Mouse (Mus musculus) hindbrain, embryonic 16.5 days (tissue): ENCODE data around the gene Zc3h7a. TPM values are rescaled to one million over a fixed set of nuclear protein-coding genes. Genes with fewer than 3 reads are reported as not detected.
A peak's percentile ranks its signal among the peaks of the same experiment; 100 is the strongest.

Experiments
- ATAC-seq: fragments of 200-750 bp; cut with Nextera tagmentation; 2 replicates; pipeline ENCODE4 v1.8.0; 2017; ENCODE audit warnings: moderate TSS enrichment, moderate library complexity
- H3K27ac ChIP-seq: fragments of 300-500 bp; sonication (generic); 2 replicates; pipeline ENCODE4 v1.5.1; 2014; ENCODE audit warnings: low read depth, mild to moderate bottlenecking, control low read depth, low read length, moderate library complexity
- H3K27me3 ChIP-seq: fragments of 300-500 bp; sonication (generic); replicated peaks from 2 replicates; pipeline ENCODE4 v1.6.1; 2014; ENCODE audit warnings: low read length; ENCODE audit not compliant: control insufficient read depth, insufficient read depth
- H3K36me3 ChIP-seq: fragments of 300-500 bp; sonication (generic); 2 replicates; pipeline ENCODE4 v1.6.1; 2014; ENCODE audit warnings: mild to moderate bottlenecking, low read length, moderate library complexity, mixed read lengths; ENCODE audit not compliant: control insufficient read depth, insufficient read depth
- H3K4me1 ChIP-seq: fragments of 300-500 bp; sonication (generic); 2 replicates; pipeline ENCODE4 v1.6.1; 2014; ENCODE audit warnings: low read depth, low read length; ENCODE audit not compliant: control insufficient read depth, insufficient read depth
- H3K4me2 ChIP-seq: fragments of 300-500 bp; sonication (generic); 2 replicates; pipeline ENCODE4 v1.6.1; 2014; ENCODE audit warnings: mild to moderate bottlenecking, low read length, control low read depth, moderate library complexity
- H3K4me3 ChIP-seq: fragments of 300-500 bp; sonication (generic); 2 replicates; pipeline ENCODE4 v1.5.1; 2014; ENCODE audit warnings: mild to moderate bottlenecking, low read length, control low read depth, moderate library complexity
- H3K9ac ChIP-seq: fragments of 300-500 bp; sonication (generic); 2 replicates; pipeline ENCODE4 v1.6.1; 2014; ENCODE audit warnings: low read depth, mild to moderate bottlenecking, control low read depth, low read length, moderate library complexity
- H3K9me3 ChIP-seq: fragments of 300-500 bp; sonication (generic); 2 replicates; pipeline ENCODE4 v1.6.1; 2014; ENCODE audit warnings: mild to moderate bottlenecking, low read length, moderate library complexity; ENCODE audit not compliant: control insufficient read depth
- WGBS: fragments of 180-500 bp; shearing (Covaris S2); extraction: QIAGEN DNeasy Blood & Tissue Kit; methylation state at CpG from one replicate; pipeline ENCODE4 v1.1.7; 2014; 5-methylcytosine and 5-hydroxymethylcytosine counted together
- polyA plus RNA-seq: library from polyadenylated mRNA; unstranded; fragments of >200 nt; fragmentation: Nextera tagmentation; extraction: Ambion mirVana; gene quantifications from 2 replicates; pipeline ENCODE4 v1.2.1, GENCODE M21; 2015

Zc3h7a gene
- polyA plus RNA-seq, 1 experiment from 2014 or later, result 67.0 TPM

GRCm38 (mm10) chr16:11193231-11193630 is 17.0 kb upstream of the Zc3h7a start:
- Histone ChIP-seq H3K36me3 (peaks cover 44% of the 10 kb centered on the region), H3K27ac (no peak overlapping the region), H3K4me1 (no peaks in the 10 kb centered on the region), H3K9me3 (no peaks in the 10 kb centered on the region), H3K9ac (no peak overlapping the region), H3K4me3 (no peak overlapping the region), H3K27me3 (no peaks in the 10 kb centered on the region), H3K4me2 (no peak overlapping the region)
- 100% methylated on average over 2 of the region's 2 CpGs for WGBS
- no peak for ATAC-seq

DNA sequence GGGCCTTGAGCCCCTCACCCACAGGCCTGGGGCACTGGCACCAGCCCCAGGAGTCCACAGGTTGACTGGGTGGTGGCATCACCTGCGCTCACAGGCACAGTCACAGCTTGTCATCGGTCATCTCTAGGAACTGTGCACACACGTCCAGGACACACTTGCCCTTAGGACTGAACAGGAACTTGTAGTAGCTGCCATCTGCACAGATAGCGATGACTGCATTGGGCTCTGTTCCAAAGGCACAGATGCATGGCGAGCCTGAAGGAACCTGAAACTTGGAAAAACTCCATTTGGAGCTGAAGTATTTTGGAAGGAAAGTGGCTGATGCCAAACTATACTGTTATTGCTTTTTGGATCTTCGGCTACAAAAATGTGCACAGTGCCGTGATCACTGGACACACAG is 14.0 kb upstream of the Zc3h7a start:
- Histone ChIP-seq H3K9me3 (no peaks in the 10 kb centered on the region), H3K9ac (no peak overlapping the region), H3K4me2 (no peak overlapping the region), H3K4me1 (no peaks in the 10 kb centered on the region), H3K27me3 (no peaks in the 10 kb centered on the region), H3K4me3 (no peak overlapping the region), H3K27ac (no peak overlapping the region), H3K36me3 (peaks cover 23% of the 10 kb centered on the region)
- 77% methylated on average over 7 of the region's 7 CpGs for WGBS
- 0 out of 2 replicates have a peak, but pooled peaks have one; percentile 45 for ATAC-seq

GRCm38 (mm10) chr16:11177404-11177803 is 1.2 kb upstream of the Zc3h7a start:
- 71% methylated on average over 2 of the region's 2 CpGs for WGBS
- no peak for ATAC-seq
- H3K4me3 ChIP-seq, result no peak overlapping the region

GRCm38 (mm10) chr16:11176884-11177244 is 671 bp upstream of the Zc3h7a start:
- Histone ChIP-seq H3K4me3 (peak overlapping the region; percentile 79), H3K36me3 (no peaks in the 10 kb centered on the region), H3K4me1 (peaks cover 13% of the 10 kb centered on the region), H3K4me2 (peak overlapping the region; percentile 87), H3K9ac (peak overlapping the region; percentile 83), H3K27me3 (no peaks in the 10 kb centered on the region), H3K27ac (no peak overlapping the region), H3K9me3 (no peaks in the 10 kb centered on the region)
- ATAC-seq, result no peak
- 1% methylated on average over 4 of the region's 4 CpGs for WGBS

More at GRCm38 (mm10) chr16:11177404-11177803, 1.2 kb upstream of the Zc3h7a start:
- Histone ChIP-seq H3K4me2 (no peak overlapping the region), H3K9ac (no peak overlapping the region), H3K27ac (no peak overlapping the region), H3K27me3 (no peaks in the 10 kb centered on the region), H3K36me3 (no peaks in the 10 kb centered on the region), H3K4me1 (peaks cover 13% of the 10 kb centered on the region), H3K9me3 (no peaks in the 10 kb centered on the region)

DNA sequence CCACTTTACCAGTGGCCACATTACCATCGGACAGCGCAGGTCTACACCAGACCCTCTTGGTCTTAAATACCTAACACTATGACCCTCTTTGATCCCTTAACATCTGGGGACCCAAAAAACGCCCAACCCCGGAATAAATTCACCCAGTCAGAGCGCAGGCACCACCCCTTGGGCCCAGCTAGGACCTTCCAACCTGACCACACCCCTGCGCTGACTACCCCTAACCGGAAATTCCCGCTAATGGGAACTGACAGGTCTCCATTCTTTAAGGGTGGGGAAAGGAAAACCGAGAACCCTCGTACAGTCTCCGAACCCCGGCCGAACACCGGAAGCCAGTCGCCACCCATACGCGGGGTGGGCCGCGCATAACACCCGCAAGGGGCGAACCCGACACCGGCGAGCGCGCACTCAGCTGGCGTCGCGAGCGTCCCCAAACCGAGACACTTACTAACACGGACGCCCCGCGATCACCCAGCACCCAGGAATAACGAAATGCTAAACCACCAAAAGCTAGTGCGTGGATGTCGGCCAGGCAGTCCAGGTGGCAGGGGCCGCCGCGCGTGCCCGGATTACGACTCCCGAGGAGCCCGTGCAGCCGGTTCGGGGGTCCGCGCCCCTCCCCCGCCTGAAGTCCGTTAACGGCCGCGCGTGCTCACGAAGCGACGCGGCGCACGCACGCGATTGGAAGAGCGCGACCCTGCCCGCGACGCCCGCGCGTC is 545 bp downstream of the Zc3h7a start:
- WGBS, result under 1% methylated on average over 72 of the region's 72 CpGs
- Histone ChIP-seq H3K4me2 (peak overlapping the region; percentile 87), H3K9me3 (no peaks in the 10 kb centered on the region), H3K27me3 (no peaks in the 10 kb centered on the region), H3K27ac (peak overlapping the region; percentile 87), H3K36me3 (no peaks in the 10 kb centered on the region), H3K4me1 (peaks cover 13% of the 10 kb centered on the region), H3K9ac (peak overlapping the region; percentile 83), H3K4me3 (peak overlapping the region; percentile 79)
- peak; percentile 55 for ATAC-seq

DNA sequence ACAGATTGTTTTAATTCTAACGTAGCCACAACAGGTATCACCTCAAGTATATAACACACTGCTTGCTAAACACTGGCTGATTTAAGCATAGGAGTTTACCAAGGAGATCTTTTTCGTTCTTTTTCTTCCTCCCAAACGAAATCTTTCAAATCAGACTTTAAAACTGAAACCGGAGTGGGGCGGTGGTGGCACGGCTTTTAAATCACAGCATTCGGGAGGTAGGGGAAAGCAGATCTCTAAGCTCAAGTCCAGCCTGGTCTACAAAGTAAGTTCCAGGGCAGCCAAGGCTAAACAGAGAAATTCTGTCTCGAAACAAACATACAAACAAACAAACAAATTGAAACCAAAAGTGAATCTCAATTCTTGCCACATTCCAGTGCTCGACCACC is 1.1 kb downstream of the Zc3h7a start:
- peak overlapping the region; percentile 83 for H3K9ac ChIP-seq
- peaks cover 13% of the 10 kb centered on the region for H3K4me1 ChIP-seq
- H3K36me3 ChIP-seq, result no peaks in the 10 kb centered on the region
- peak overlapping the region; percentile 79 for H3K4me3 ChIP-seq
- 10% methylated on average over 9 of the region's 9 CpGs for WGBS
- no peaks in the 10 kb centered on the region for H3K9me3 ChIP-seq
- H3K27me3 ChIP-seq, result no peaks in the 10 kb centered on the region
- no peak for ATAC-seq
- peak overlapping the region; percentile 87 for H3K27ac ChIP-seq
- H3K4me2 ChIP-seq, result peak overlapping the region; percentile 87

DNA sequence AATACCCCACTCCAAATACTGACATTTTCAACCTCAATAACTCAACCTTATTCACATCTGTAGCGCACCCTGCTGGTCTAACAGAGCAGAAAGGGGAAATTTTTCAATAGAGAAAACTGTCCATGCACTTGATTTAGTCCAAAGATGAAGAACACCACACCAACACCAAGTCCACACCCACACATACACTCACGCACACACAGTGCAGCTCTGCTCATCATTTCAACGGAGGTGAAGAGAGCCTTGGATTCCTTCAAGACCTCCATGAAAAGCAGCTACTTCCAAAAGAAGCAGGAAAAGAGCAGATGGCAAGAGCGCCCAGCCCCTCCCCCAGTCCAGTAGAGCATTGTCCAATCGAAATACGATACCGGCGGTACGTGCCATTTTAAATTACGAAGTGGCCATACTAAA is 1.5 kb downstream of the Zc3h7a start:
- Histone ChIP-seq H3K36me3 (no peaks in the 10 kb centered on the region), H3K4me3 (peak overlapping the region; percentile 79), H3K9me3 (no peaks in the 10 kb centered on the region), H3K4me2 (peak overlapping the region; percentile 87), H3K27me3 (no peaks in the 10 kb centered on the region), H3K9ac (peak overlapping the region; percentile 23; the same call in 1 of the 2 replicates), H3K27ac (peak overlapping the region; percentile 46; the same call in 1 of the 2 replicates), H3K4me1 (peaks cover 13% of the 10 kb centered on the region)
- ATAC-seq, result no peak
- WGBS, result 7% methylated on average over 10 of the region's 10 CpGs

GRCm38 (mm10) chr16:11171679-11172078 is 4.5 kb downstream of the Zc3h7a start:
- H3K9ac ChIP-seq, result no peak overlapping the region
- no peak overlapping the region for H3K27ac ChIP-seq
- H3K36me3 ChIP-seq, result no peaks in the 10 kb centered on the region
- no peak for ATAC-seq
- H3K4me1 ChIP-seq, result peaks cover 7% of the 10 kb centered on the region
- H3K4me2 ChIP-seq, result no peak overlapping the region
- no peaks in the 10 kb centered on the region for H3K9me3 ChIP-seq
- no peak overlapping the region for H3K4me3 ChIP-seq
- H3K27me3 ChIP-seq, result no peaks in the 10 kb centered on the region
- 91% methylated on average over 6 of the region's 6 CpGs for WGBS

DNA sequence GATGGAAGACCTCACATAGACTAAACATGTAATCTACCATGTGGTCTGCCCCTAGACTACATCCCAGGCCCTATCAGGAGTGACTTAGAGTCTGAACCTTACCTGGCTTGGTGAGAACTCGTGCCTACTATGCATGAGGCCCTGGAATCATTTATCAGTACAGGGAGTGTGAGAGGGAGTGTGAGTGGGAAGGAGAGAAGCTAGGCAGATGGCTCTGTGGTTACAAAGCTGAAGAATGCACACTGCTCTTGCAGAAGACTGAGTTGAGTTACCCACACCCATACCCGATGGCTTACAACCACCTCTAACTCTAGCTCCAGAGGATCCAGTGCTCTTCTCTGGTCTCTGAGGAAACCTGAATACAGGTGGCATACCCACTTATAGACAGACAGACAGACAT is 9.8 kb downstream of the Zc3h7a start:
- 87% methylated on average over 2 of the region's 2 CpGs for WGBS
- no peaks in the 10 kb centered on the region; the same call in 1 of the 2 replicates for H3K4me1 ChIP-seq
- no peak for ATAC-seq
- no peak overlapping the region for H3K4me3 ChIP-seq
- H3K4me2 ChIP-seq, result no peak overlapping the region
- no peak overlapping the region for H3K9ac ChIP-seq
- no peaks in the 10 kb centered on the region for H3K27me3 ChIP-seq
- no peak overlapping the region for H3K27ac ChIP-seq
- peaks cover 4% of the 10 kb centered on the region for H3K36me3 ChIP-seq
- no peaks in the 10 kb centered on the region for H3K9me3 ChIP-seq
